Mouse (Mus musculus) heart, postnatal 0 days (tissue): ENCODE measurements around the gene Ticrr.
A peak's percentile ranks its signal among the peaks of the same experiment; 100 is the strongest.

Experiments
- CTCF ChIP-seq: IDR thresholded peaks from 2 replicates; pipeline ENCODE4 v1.5.1; 2016; ENCODE audit warnings: antibody characterized with exemption, control low read depth, low read depth
- EP300 ChIP-seq: IDR thresholded peaks from 2 replicates; pipeline ENCODE4 v1.6.1; 2016; ENCODE audit warnings: antibody characterized with exemption, low read depth

DNA sequence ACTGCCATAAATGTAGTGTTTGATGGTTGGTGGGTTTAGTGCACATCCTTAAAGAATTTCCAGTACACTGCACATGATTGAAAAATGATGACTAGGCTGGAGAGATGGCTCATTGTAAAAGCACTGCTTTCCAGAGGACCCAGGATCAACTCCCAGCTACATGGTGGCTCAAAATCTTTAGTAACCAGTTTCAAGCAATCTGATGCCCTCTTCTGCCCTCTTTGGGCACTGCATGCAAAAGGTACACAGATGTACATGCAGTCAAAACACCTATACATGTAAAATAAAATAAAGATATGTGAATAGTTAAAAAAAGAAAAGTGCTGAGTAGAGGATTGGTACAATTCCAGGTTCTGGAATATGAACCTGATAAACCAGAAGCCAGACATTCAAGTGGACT, 19.2 kb downstream of the Ticrr start:
- TF ChIP-seq CTCF, result peak; percentile 35
- TF ChIP-seq EP300, result no peak
